Mouse (Mus musculus) olfactory bulb, adult 2 months (tissue): ENCODE results near the gene Gm1113.

Experiments used
- CTCF ChIP-seq: fragments of 200-500 bp; IDR thresholded peaks from 2 replicates; pipeline ENCODE4 v1.5.1; 2012; ENCODE audit warnings: low read depth, mild to moderate bottlenecking, low read length, moderate library complexity; ENCODE audit not compliant: insufficient read depth
- POLR2A ChIP-seq: fragments of 200-500 bp; IDR thresholded peaks from 2 replicates; pipeline ENCODE4 v1.6.1; 2012; ENCODE audit warnings: mild to moderate bottlenecking, low read depth, low read length, moderate library complexity; ENCODE audit not compliant: insufficient read depth

- TF ChIP-seq POLR2A (no peak), CTCF (no peak)
These were observed 15.6 kb downstream of the Gm1113 start for GRCm38 (mm10) chr9:35502361-35503000.
